Mouse (Mus musculus): Measurements from ENCODE around the gene Syt16. TPM values are rescaled to one million over a fixed set of nuclear protein-coding genes. Genes with fewer than 3 reads are reported as not detected.

Gene Syt16
- polyA plus RNA-seq, 1 experiment from 2014 or later: 1.3 TPM

DNA sequence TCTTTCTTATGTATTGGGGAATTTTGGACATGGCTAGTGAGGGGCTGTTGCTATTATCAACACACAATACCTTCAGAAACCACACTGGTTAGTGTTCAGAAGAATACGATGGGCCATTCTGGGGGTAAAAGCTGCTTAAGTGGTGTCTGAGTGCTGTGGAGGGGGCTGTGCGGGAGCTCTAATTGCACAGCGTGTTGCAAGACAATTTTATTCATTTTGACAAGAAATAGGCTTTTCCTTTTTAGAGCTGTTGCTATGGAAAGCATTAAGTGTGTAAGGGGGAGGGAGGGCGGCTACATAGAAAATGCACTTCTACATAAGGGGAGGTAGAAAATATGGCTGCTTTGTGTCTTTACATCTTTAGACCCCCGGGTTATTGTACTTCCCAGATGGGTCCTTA lies 25.8 kb downstream of the Syt16 start:
- Histone ChIP-seq H3K27me3 (replicated peaks) (no peaks in the 10 kb centered on the region), H3K27ac (no peak overlapping the region), H3K4me2 (replicated peaks) (no peak overlapping the region), H3K9ac (no peak overlapping the region), H3K4me3 (replicated peaks) (no peak overlapping the region), H3K9me3 (no peaks in the 10 kb centered on the region), H3K36me3 (no peaks in the 10 kb centered on the region), H3K4me1 (replicated peaks) (no peaks in the 10 kb centered on the region)
- no peak for ATAC-seq
- WGBS: 88% methylated on average over 5 of the region's 5 CpGs

DNA sequence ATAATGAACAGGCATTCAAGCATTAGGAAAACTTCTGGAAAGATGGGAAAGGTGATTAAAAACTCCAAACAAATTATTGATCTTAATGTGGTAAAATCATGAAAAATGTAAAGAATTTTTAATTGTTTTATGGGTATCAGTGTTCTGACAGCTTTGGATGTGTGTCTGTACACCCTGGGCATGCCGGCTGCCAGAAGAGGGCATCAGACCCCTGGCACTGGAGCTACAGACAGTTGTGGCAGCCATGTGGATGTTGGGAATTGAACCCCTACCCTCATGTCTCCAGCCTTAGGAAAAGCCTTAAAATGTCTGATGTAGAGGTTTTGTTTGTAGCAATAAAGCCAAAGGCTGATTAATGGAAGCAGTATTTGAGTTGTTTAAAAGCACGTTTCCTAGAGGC lies 27.5 kb downstream of the Syt16 start:
- Histone ChIP-seq H3K27ac (no peak overlapping the region), H3K4me1 (replicated peaks) (no peaks in the 10 kb centered on the region), H3K9ac (no peak overlapping the region), H3K9me3 (no peaks in the 10 kb centered on the region), H3K36me3 (no peaks in the 10 kb centered on the region), H3K4me3 (replicated peaks) (no peak overlapping the region), H3K27me3 (replicated peaks) (no peaks in the 10 kb centered on the region), H3K4me2 (replicated peaks) (no peak overlapping the region)
- WGBS: 81% methylated on average over 2 of the region's 2 CpGs
- ATAC-seq: no peak

DNA sequence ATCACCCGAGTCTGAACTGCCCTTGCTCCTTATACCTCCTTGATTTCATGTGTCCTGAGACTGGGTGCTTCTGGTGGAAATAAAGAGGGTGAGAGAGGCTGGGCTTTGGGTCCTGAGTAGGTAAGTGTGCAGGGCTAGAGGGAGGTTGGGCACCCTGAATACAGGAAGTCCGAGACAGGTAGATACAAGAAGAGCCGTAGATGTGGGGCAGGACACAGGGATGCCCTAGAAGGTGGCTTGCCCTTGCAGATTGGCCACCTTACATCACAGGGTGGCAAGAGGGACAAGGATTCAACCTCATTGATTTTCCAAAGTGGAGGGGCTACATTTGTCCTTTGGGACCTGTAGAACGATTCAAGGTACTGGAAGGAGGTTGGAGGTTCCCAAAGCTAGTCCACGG lies 45.8 kb downstream of the Syt16 start:
- Histone ChIP-seq H3K4me1 (replicated peaks) (no peaks in the 10 kb centered on the region), H3K4me3 (replicated peaks) (no peak overlapping the region), H3K4me2 (replicated peaks) (no peak overlapping the region), H3K9me3 (no peaks in the 10 kb centered on the region), H3K9ac (no peak overlapping the region), H3K36me3 (no peaks in the 10 kb centered on the region), H3K27me3 (replicated peaks) (no peaks in the 10 kb centered on the region), H3K27ac (no peak overlapping the region)
- 97% methylated on average over 5 of the region's 5 CpGs for WGBS
- ATAC-seq: no peak

DNA sequence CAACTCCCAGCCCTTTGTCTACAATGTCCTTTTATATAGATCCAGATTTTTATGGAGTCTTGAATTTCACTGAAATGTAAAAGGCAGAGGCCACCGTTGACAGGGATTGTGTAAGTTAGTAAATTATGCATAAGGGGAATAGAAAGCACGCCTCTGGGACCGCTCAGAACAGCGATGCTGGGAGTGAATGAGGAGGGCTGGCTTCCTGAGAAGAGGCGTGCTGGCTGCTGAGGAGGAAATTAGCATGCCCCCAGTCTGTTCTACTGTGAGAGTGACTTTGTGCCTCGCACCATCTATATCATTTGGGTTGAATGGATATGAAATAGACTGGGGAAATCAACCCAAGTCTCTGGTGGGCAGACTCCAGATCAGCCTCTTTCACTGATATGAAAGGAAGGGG lies 46.3 kb downstream of the Syt16 start:
- ATAC-seq: no peak
- 64% methylated on average over 6 of the region's 6 CpGs for WGBS
- H3K9me3 ChIP-seq: no peaks in the 10 kb centered on the region
- H3K4me2 ChIP-seq (replicated peaks): no peak overlapping the region
- H3K36me3 ChIP-seq: no peaks in the 10 kb centered on the region
- H3K27me3 ChIP-seq (replicated peaks): no peaks in the 10 kb centered on the region
- H3K4me1 ChIP-seq (replicated peaks): no peaks in the 10 kb centered on the region
- H3K4me3 ChIP-seq (replicated peaks): no peak overlapping the region
- H3K27ac ChIP-seq: no peak overlapping the region
- no peak overlapping the region for H3K9ac ChIP-seq

DNA sequence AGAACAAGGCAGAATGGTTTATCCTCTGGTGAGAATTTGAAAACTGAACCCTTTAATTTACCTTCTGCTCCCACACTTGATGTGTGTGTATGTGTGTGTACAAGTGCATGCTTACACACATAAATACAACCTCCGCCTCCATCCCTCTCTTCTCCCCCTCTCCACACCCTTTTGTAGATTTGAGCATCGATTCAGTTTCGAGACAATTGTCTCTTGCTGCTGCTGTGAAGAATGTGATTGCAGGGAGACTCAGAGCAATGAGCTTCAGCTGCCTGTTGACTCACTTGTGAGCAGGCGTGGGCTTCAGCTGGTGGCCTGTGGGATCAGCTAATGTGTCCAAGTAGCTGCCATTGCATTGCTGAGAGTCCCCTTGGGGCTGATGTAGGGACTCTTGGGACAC lies 46.8 kb downstream of the Syt16 start:
- H3K4me3 ChIP-seq (replicated peaks): no peak overlapping the region
- no peaks in the 10 kb centered on the region for H3K36me3 ChIP-seq
- no peak for ATAC-seq
- H3K4me2 ChIP-seq (replicated peaks): no peak overlapping the region
- no peak overlapping the region for H3K9ac ChIP-seq
- WGBS: 87% methylated on average over 4 of the region's 4 CpGs
- no peaks in the 10 kb centered on the region for H3K9me3 ChIP-seq
- H3K4me1 ChIP-seq (replicated peaks): no peaks in the 10 kb centered on the region
- H3K27ac ChIP-seq: no peak overlapping the region
- H3K27me3 ChIP-seq (replicated peaks): no peaks in the 10 kb centered on the region

DNA sequence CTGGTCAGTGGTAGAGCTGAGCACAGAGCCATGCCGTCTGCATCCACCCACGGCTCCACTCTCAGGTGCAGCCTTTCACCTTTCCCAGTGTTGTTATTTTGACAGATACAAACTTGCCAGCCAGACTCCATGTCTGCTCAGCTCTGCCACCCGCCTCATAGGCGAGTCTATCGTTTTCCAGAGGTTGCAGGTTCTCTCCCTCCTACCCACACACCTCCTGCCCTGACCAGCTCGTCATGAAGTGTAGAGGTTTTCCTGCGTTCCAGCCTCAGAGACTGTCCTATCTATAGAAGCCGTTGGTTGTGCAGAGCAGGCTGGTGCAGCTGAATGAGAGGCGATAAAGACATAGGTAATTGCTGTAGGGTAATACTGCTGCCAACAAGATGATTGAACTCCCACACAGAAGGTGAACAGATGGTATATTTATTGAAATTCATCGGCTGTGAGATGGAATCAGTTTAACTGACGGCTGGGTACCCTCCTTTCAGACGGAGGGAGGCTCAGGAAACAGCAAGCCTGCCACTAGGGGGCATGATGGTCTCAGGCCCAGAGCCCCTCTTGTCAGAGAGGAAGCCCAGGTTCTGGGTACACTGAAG lies 58.0 kb downstream of the Syt16 start:
- 53% methylated on average over 12 of the region's 12 CpGs for WGBS
- Histone ChIP-seq H3K4me1 (replicated peaks) (no peaks in the 10 kb centered on the region), H3K9ac (no peak overlapping the region), H3K27ac (no peak overlapping the region), H3K4me2 (replicated peaks) (no peak overlapping the region), H3K27me3 (replicated peaks) (no peaks in the 10 kb centered on the region), H3K4me3 (replicated peaks) (no peak overlapping the region), H3K9me3 (no peaks in the 10 kb centered on the region), H3K36me3 (no peaks in the 10 kb centered on the region)
- peak; percentile 49; the same call in 1 of the 2 replicates for ATAC-seq

DNA sequence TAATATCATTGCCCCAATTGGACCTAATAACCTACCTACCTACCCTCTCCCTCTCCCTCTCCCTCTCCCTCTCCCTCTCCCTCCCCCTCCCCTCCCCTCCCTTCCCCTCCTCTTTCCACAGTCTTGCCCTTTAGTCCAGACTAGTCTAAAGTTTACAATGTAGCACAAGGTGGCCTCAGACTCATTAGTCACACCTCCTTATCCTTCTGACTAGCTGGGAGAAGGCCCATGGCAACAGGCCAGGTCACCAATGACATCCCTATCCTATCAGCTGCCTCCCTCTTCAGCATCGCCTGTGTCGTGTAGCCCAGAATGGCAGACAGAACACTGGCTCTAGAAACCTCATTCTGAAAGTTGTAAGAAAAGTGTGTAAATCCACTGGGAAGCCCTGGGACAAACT lies 58.7 kb downstream of the Syt16 start:
- no peaks in the 10 kb centered on the region for H3K27me3 ChIP-seq (replicated peaks)
- H3K4me3 ChIP-seq (replicated peaks): no peak overlapping the region
- H3K36me3 ChIP-seq: no peaks in the 10 kb centered on the region
- 0 out of 2 replicates have a peak, but pooled peaks have one; percentile 20 for ATAC-seq
- H3K9me3 ChIP-seq: no peaks in the 10 kb centered on the region
- 71% methylated on average over 2 of the region's 2 CpGs for WGBS
- H3K4me2 ChIP-seq (replicated peaks): no peak overlapping the region
- H3K9ac ChIP-seq: no peak overlapping the region
- H3K27ac ChIP-seq: no peak overlapping the region
- no peaks in the 10 kb centered on the region for H3K4me1 ChIP-seq (replicated peaks)

DNA sequence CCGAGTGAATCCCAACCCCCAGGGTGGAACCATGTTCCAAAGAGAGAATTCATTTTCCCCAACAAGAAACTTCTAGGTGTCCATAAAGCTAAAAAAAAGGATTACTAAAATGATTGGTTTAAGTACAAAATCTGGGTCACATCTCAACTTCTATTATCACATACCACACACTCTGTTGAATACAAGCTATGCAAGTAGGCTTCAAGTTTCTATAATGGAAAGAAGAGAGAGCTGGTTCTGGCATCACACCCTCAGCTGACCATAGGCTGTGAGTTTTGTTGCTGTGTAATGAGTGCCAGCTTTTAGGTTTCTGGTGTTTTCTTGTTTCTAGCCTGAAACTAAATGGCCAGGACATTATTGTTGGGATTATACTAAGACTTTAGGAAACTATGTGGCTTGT lies 65.1 kb downstream of the Syt16 start:
- H3K27ac ChIP-seq: no peak overlapping the region
- H3K9ac ChIP-seq: no peak overlapping the region
- 90% methylated on average over 1 of the region's 1 CpGs for WGBS
- ATAC-seq: no peak
- H3K4me3 ChIP-seq (replicated peaks): no peak overlapping the region
- H3K36me3 ChIP-seq: no peaks in the 10 kb centered on the region
- H3K4me1 ChIP-seq (replicated peaks): no peaks in the 10 kb centered on the region
- H3K27me3 ChIP-seq (replicated peaks): no peaks in the 10 kb centered on the region
- no peak overlapping the region for H3K4me2 ChIP-seq (replicated peaks)
- no peaks in the 10 kb centered on the region for H3K9me3 ChIP-seq

DNA sequence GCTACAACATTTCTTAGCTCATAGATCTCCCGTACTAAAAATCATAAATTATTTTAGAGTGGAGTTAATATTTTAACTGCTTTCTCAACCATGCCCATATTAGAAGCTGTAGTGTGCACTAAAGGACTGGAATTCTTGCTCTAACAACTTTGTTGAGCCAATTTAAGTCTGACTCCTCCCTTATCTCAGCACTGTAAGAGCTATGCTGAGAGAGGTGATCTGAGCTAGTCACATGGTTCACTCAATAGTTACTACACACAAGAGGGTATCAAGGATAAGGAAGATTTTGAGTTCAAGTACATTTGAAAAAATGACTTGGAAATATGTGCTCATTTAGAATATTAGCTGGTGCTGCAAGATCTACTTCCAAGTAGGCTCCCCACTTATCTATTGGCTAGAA lies 71.5 kb downstream of the Syt16 start:
- ATAC-seq: no peak
- Histone ChIP-seq H3K27me3 (replicated peaks) (no peaks in the 10 kb centered on the region), H3K4me2 (replicated peaks) (no peak overlapping the region), H3K9ac (no peak overlapping the region), H3K4me3 (replicated peaks) (no peak overlapping the region), H3K36me3 (no peaks in the 10 kb centered on the region), H3K4me1 (replicated peaks) (no peaks in the 10 kb centered on the region), H3K27ac (no peak overlapping the region), H3K9me3 (no peaks in the 10 kb centered on the region)
- WGBS: 91% methylated on average over 1 of the region's 1 CpGs

DNA sequence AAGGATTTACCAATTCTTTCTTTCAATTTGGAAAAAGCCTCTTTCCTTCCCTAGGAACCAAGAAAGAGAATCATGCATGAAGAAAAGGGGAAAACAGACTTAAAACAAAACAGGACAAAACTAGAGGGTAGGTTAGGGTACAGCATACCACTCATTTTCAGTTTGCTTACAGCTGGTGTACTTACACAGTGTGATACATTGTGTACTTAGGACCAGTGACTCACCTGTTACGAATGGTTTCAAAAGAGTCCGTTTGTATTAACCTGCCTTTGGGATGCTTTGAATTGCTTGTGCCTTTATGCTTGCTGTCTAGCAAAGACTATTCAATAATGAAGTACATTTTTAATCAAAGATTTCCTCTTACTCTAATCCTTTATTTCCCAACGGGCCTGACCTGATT lies 78.1 kb downstream of the Syt16 start:
- no peak for ATAC-seq
- H3K9ac ChIP-seq: no peak overlapping the region
- no peaks in the 10 kb centered on the region for H3K36me3 ChIP-seq
- H3K27ac ChIP-seq: no peak overlapping the region
- no peak overlapping the region for H3K4me3 ChIP-seq (replicated peaks)
- no peak overlapping the region for H3K4me2 ChIP-seq (replicated peaks)
- H3K27me3 ChIP-seq (replicated peaks): no peaks in the 10 kb centered on the region
- H3K9me3 ChIP-seq: no peaks in the 10 kb centered on the region
- WGBS: 72% methylated on average over 3 of the region's 3 CpGs
- no peaks in the 10 kb centered on the region for H3K4me1 ChIP-seq (replicated peaks)

DNA sequence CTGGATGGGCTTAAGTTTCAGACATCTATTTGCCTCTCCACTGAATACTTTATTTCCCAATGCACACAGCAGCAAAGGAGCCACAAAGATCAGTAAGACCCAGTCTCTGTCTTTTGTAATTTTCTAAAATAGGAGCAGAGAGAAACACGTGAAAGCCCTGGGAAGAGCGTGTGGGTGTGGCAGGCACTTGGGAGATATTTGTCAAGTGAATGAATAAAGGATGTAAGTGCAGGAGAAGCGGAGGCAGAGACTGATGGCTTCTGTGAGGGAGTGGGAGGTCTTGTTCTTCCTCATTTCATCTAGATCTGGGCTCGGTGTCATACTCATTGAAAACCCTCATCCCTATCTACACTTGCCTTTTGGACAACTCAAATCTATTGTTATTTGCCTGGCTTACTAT lies 78.6 kb downstream of the Syt16 start:
- no peak overlapping the region for H3K27ac ChIP-seq
- 57% methylated on average over 4 of the region's 4 CpGs for WGBS
- no peak overlapping the region for H3K9ac ChIP-seq
- H3K4me1 ChIP-seq (replicated peaks): no peaks in the 10 kb centered on the region
- no peak for ATAC-seq
- H3K4me3 ChIP-seq (replicated peaks): no peak overlapping the region
- no peaks in the 10 kb centered on the region for H3K36me3 ChIP-seq
- no peak overlapping the region for H3K4me2 ChIP-seq (replicated peaks)
- no peaks in the 10 kb centered on the region for H3K27me3 ChIP-seq (replicated peaks)
- no peaks in the 10 kb centered on the region for H3K9me3 ChIP-seq

DNA sequence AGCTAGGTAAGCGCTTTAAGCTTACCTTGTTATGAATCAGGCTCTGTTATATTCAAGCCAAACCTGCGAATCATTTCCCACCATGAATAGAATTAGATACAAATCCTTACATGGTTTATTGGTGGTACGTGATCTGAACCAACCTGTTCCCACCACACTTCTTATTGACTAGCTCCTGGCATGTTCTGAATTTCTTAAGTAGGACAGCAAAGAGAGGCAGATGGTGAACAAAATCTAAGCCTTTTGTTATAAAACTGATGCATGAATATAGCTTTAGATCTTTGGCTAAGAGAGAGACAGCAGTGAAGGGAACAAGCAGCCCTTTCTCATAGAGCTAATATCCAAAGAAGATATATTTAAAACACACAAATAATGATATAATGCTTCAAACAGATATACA lies 83.7 kb downstream of the Syt16 start:
- no peaks in the 10 kb centered on the region for H3K27me3 ChIP-seq (replicated peaks)
- H3K9ac ChIP-seq: no peak overlapping the region
- ATAC-seq: no peak
- no peak overlapping the region for H3K27ac ChIP-seq
- H3K9me3 ChIP-seq: no peaks in the 10 kb centered on the region
- 88% methylated on average over 3 of the region's 3 CpGs for WGBS
- no peak overlapping the region for H3K4me2 ChIP-seq (replicated peaks)
- H3K36me3 ChIP-seq: no peaks in the 10 kb centered on the region
- H3K4me3 ChIP-seq (replicated peaks): no peak overlapping the region
- no peaks in the 10 kb centered on the region for H3K4me1 ChIP-seq (replicated peaks)

DNA sequence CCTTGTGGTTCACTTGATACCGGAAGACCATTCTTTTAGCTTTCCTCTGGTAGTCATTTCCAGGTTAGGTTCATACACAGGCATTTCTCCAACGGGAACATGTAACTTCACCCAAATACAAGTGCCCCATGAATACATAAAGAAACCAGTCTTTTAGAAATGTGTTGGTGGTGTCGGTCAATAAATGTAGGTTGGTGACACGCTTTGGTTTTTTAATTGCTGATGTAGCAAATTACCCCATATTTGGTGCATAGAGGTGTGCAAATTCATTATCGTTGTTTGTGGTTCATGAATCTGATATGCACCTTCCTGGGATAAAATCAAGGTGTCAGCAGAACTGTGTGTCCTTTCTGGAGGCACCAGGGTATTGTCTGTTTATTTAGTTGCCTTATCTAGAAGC lies 86.9 kb downstream of the Syt16 start:
- ATAC-seq: no peak
- Histone ChIP-seq H3K4me3 (replicated peaks) (no peak overlapping the region), H3K9me3 (no peaks in the 10 kb centered on the region), H3K27me3 (replicated peaks) (no peaks in the 10 kb centered on the region), H3K9ac (no peak overlapping the region), H3K36me3 (no peaks in the 10 kb centered on the region), H3K27ac (no peak overlapping the region), H3K4me2 (replicated peaks) (no peak overlapping the region), H3K4me1 (replicated peaks) (0 out of 2 replicates have a peak, but pooled peaks cover 6% of the 10 kb centered on the region)
- 90% methylated on average over 5 of the region's 5 CpGs for WGBS
